Mouse (Mus musculus) heart, adult 2 months (tissue): ENCODE results near the gene Zfp575. TPM values are rescaled to one million over a fixed set of nuclear protein-coding genes. Genes with fewer than 3 reads are reported as not detected.

ENCODE experiments used
- DNase-seq, 2 experiments: peaks; one replicate each; pipeline ENCODE4 v3.0.0; 2021
- H3K27ac ChIP-seq: fragments of 200-600 bp; 2 replicates; pipeline ENCODE4 v1.8.1; 2022
- H3K27me3 ChIP-seq: fragments of 200-500 bp; 2 replicates; pipeline ENCODE4 v1.6.1; 2012; ENCODE audit warnings: mild to moderate bottlenecking, low read length, inconsistent platforms, mixed read lengths; ENCODE audit not compliant: control insufficient read depth, insufficient read depth
- H3K36me3 ChIP-seq: fragments of 200-500 bp; 2 replicates; pipeline ENCODE4 v1.6.1; 2012; ENCODE audit warnings: low read length, inconsistent platforms; ENCODE audit not compliant: control insufficient read depth, insufficient read depth
- H3K4me1 ChIP-seq: fragments of 200-500 bp; 2 replicates; pipeline ENCODE4 v1.6.1; 2011; ENCODE audit warnings: low read length; ENCODE audit not compliant: control insufficient read depth, insufficient read depth
- H3K4me3 ChIP-seq: fragments of 200-600 bp; 2 replicates; pipeline ENCODE4 v1.8.1; 2022
- H3K79me2 ChIP-seq: fragments of 200-500 bp; replicated peaks from 2 replicates; pipeline ENCODE4 v1.6.1; 2012; ENCODE audit warnings: mild to moderate bottlenecking, inconsistent platforms, low read length, moderate library complexity, mixed read lengths; ENCODE audit not compliant: control insufficient read depth, insufficient read depth
- H3K9ac ChIP-seq: fragments of 200-500 bp; 2 replicates; pipeline ENCODE4 v1.6.1; 2012; ENCODE audit warnings: low read depth, mild to moderate bottlenecking, control low read depth, inconsistent platforms, low read length, mixed read lengths
- CTCF ChIP-seq: fragments of 200-600 bp; IDR thresholded peaks from 2 replicates; pipeline ENCODE4 v1.8.1; 2022; ENCODE audit warnings: antibody characterized with exemption, mild to moderate bottlenecking, moderate library complexity
- EP300 ChIP-seq: fragments of 200-500 bp; IDR thresholded peaks from 2 replicates; pipeline ENCODE4 v1.6.1; 2011; ENCODE audit warnings: low read depth, low read length, control low read depth; ENCODE audit not compliant: insufficient read depth
- POLR2A ChIP-seq: fragments of 200-500 bp; IDR thresholded peaks from 2 replicates; pipeline ENCODE4 v1.6.1; 2011; ENCODE audit warnings: mild to moderate bottlenecking, low read depth, low read length, control low read depth; ENCODE audit not compliant: insufficient read depth
- WGBS: fragments of 180-500 bp; shearing (Covaris S2); methylation state at CpG from one replicate; pipeline ENCODE4 v1.1.7; 2018; 5-methylcytosine and 5-hydroxymethylcytosine counted together
- intact Hi-C: fragments of 180-260 bp; cut with DNase I; formaldehyde crosslinking; loops from one replicate; pipeline ENCODE4 v1.15.1; 2025
- polyA plus RNA-seq: library from polyadenylated mRNA; depleted of rRNA; stranded (reverse); fragments of >200 nt; gene quantifications from 2 replicates; pipeline ENCODE4 v1.2.3, GENCODE M21; 2012
- total RNA-seq, 2 experiments: library from RNA; stranded (reverse); gene quantifications; 2 replicates each; pipeline ENCODE4 v1.2.3; 2021

Gene Zfp575
- total and polyA plus RNA-seq, 3 experiments, result 0.07 to 0.08 TPM; not detected in 1

DNA sequence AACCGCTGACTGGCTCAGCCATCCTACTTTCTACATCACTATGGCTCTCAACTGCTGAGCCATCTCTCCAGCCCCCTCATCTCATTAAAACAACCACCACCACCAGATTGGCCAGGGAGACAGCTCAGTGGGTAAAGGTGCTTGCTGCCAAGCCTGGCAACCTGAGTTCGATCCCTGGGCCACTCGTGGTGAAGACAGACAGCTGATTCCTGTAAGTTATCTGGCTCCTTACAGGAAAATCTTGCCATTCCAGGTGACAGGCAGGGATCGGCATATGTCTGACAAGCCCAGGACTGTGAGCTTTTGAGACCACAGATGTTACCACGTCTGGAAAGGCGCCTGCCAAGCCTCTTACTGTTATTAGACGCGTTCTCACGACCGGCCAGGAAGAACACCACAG, 9.6 kb downstream of the Zfp575 start:
- DNase-seq, result no peak
- no peak for TF ChIP-seq EP300
- no peak for TF ChIP-seq POLR2A
- no peak for TF ChIP-seq CTCF
- Histone ChIP-seq H3K4me3 (no peak overlapping the region), H3K9ac (no peak overlapping the region), H3K79me2 (no peaks in the 10 kb centered on the region), H3K36me3 (no peaks in the 10 kb centered on the region), H3K4me1 (no peaks in the 10 kb centered on the region), H3K27me3 (no peaks in the 10 kb centered on the region), H3K27ac (no peak overlapping the region)
- intact Hi-C loops, result no loop called here
- 88% methylated on average over 10 of the region's 10 CpGs for WGBS

- H3K27me3 ChIP-seq, result no peaks in the 10 kb centered on the region
- no peaks in the 10 kb centered on the region for H3K79me2 ChIP-seq
- no peaks in the 10 kb centered on the region for H3K36me3 ChIP-seq
- no peak for DNase-seq
- no peak overlapping the region for H3K4me3 ChIP-seq
- H3K4me1 ChIP-seq, result no peaks in the 10 kb centered on the region
- no peak overlapping the region for H3K27ac ChIP-seq
- intact Hi-C loops, result no loop called here
- 46% methylated on average over 12 of the region's 12 CpGs for WGBS
- no peak for TF ChIP-seq EP300
- no peak for TF ChIP-seq POLR2A
- no peak for TF ChIP-seq CTCF
- no peak overlapping the region for H3K9ac ChIP-seq
These were observed 13.1 kb downstream of the Zfp575 start for GRCm38 (mm10) chr7:24574224-24574796.

GRCm38 (mm10) chr7:24572455-24572854, 15.0 kb downstream of the Zfp575 start:
- H3K79me2 ChIP-seq, result no peaks in the 10 kb centered on the region
- WGBS, result 61% methylated on average over 5 of the region's 5 CpGs
- no peak overlapping the region for H3K9ac ChIP-seq

DNA sequence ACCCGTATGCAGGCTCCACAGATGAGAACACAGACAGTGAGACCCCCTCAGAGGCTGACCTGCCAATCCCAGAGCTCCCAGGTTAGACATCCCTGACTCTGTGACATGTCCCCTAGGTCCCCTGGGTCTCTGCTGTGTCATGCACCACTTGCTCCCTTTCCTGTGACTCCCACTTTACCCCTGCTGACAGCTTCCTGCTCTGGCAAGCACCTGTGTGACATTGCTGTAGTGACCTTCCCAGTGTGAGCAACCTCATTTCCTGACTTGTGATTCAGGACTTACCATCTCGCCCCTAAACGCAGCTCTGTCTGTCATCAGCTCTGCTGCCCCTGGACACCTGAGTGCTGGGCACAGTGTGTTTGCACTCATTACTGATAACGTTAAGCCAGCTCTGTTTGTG, 16.4 kb downstream of the Zfp575 start:
- intact Hi-C loops, result no loop called here
- no peak for DNase-seq
- H3K27me3 ChIP-seq, result no peaks in the 10 kb centered on the region
- no peak overlapping the region for H3K4me3 ChIP-seq
- no peaks in the 10 kb centered on the region for H3K4me1 ChIP-seq
- TF ChIP-seq POLR2A, result no peak
- no peaks in the 10 kb centered on the region for H3K79me2 ChIP-seq
- H3K27ac ChIP-seq, result no peak overlapping the region
- WGBS, result 71% methylated on average over 4 of the region's 4 CpGs
- no peak overlapping the region for H3K9ac ChIP-seq
- no peaks in the 10 kb centered on the region for H3K36me3 ChIP-seq

More at GRCm38 (mm10) chr7:24572455-24572854, 15.0 kb downstream of the Zfp575 start:
- no peak for TF ChIP-seq EP300
- TF ChIP-seq CTCF, result peak; percentile 58
- intact Hi-C loops, result no loop called here
- Histone ChIP-seq H3K4me3 (no peak overlapping the region), H3K27me3 (no peaks in the 10 kb centered on the region), H3K36me3 (no peaks in the 10 kb centered on the region), H3K27ac (no peak overlapping the region), H3K4me1 (no peaks in the 10 kb centered on the region)
- DNase-seq, result no peak

DNA sequence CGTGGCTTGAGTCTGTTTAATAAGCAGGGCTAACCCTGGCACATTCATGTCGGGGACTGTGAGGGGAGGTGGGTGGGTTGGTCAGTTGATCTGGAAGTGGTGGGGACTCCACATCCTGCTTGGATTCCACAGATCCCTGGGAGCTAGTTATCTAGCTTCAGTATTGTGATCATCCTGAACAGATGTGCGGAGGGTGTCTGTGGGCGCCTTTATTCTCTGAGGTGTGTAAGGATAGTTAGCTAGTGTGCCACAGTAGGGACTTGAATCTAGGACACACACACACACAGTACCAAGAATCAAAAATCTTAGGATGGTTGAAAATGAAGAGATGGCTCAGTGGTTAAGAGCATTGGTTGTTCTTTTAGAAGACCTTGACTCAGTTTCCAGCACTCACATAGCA, 18.9 kb downstream of the Zfp575 start:
- H3K4me1 ChIP-seq, result no peaks in the 10 kb centered on the region
- H3K36me3 ChIP-seq, result no peaks in the 10 kb centered on the region
- no peaks in the 10 kb centered on the region for H3K27me3 ChIP-seq
- H3K27ac ChIP-seq, result no peak overlapping the region
- H3K79me2 ChIP-seq, result no peaks in the 10 kb centered on the region
- WGBS, result 89% methylated on average over 4 of the region's 4 CpGs
- no peak overlapping the region for H3K9ac ChIP-seq
- H3K4me3 ChIP-seq, result no peak overlapping the region
- TF ChIP-seq CTCF, result no peak
- no peak for TF ChIP-seq POLR2A
- no peak for TF ChIP-seq EP300
- DNase-seq, result no peak
- intact Hi-C loops, result no loop called here

DNA sequence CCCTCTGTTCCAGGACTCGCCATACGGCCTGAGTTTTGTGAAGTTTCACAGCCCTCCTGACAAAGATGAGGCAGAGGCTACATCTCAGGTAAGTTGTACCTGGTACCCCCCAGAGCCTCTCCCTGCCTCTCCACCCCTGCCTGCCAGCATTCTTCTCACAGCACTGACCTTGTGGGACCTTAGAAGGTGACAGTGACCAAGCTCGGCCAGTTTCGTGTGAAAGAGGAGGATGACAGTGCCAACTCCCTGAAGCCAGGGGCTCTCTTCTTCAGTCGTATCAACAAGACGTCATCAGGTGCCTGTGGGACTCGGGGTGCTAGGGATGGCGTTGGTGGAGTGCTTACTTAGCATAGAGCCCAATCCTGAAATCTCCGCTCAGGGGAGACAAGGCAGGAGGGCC, 21.2 kb downstream of the Zfp575 start:
- 91% methylated on average over 9 of the region's 9 CpGs for WGBS
- Histone ChIP-seq H3K9ac (no peak overlapping the region), H3K4me1 (no peaks in the 10 kb centered on the region), H3K27ac (no peak overlapping the region), H3K36me3 (no peaks in the 10 kb centered on the region), H3K4me3 (no peak overlapping the region), H3K79me2 (no peaks in the 10 kb centered on the region), H3K27me3 (no peaks in the 10 kb centered on the region)
- no peak for DNase-seq
- intact Hi-C loops, result no loop called here
- TF ChIP-seq EP300 (no peak), POLR2A (no peak), CTCF (no peak)
